Mouse (Mus musculus) thymus, postnatal 25 days (tissue): Measurements from ENCODE around the gene Clip2.
A peak's percentile ranks its signal among the peaks of the same experiment; 100 is the strongest.

Experiments
- DNase-seq: peaks from one replicate; pipeline ENCODE4 v3.0.0; 2022

Gene Clip2

DNA sequence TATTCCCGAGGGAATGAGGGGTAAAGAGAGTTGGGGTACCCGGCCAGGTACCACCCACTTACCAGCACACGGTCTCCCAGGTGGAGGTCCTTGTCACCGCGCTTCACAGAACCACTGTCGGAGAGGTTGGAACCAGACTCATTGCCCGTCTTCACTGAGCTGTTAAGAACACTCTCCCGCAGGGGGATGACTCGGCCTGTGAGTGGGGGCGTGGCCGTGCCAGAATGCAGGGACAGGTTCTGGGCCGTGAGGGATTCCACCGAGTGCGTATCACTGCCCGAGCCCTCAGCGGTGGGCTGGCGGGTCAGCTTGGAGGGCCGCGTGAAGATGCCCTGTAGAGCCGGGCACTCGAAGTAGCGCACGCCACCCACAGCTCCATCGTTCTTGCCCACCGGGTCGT is 29.7 kb downstream of the Clip2 start:
- DNase-seq, result no peak

DNA sequence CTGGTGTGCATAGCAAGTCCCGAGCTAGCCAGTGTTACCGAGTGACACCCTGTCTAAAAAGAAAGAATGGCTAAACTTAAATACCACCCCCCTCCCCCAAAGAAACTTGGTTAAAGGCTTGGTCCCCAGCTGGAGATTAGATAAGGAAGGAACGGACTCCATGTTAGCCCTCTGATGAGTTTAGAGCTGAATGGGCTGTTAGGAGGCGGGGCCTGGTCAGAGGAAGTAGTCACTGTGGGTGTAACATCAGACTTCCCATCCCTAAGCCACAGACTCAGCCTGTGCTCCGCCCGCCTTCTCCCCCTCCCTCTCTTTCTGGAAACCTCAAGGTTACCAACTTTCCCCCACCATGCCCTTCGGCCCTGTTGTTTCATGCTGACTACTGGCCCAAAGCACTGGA is 30.4 kb downstream of the Clip2 start:
- DNase-seq, result no peak

DNA sequence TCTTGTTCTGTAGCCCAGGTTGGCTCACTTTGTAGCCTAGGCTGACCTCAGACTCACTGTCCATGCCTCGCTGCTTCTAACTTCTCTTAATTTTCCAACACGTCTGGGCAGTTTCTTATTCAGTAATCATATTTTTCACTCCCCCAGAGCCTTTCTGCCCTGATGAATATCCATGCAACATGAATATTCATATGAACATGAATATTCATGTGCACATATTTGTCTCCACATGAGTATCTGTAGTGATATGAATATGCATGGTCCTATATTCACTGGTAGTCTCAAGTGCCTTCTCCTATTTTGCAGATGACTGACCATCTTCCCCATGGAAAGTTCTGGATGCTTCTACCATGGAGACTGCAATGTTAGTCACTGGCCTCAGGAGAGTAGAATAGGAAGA is 31.1 kb downstream of the Clip2 start:
- DNase-seq, result no peak

DNA sequence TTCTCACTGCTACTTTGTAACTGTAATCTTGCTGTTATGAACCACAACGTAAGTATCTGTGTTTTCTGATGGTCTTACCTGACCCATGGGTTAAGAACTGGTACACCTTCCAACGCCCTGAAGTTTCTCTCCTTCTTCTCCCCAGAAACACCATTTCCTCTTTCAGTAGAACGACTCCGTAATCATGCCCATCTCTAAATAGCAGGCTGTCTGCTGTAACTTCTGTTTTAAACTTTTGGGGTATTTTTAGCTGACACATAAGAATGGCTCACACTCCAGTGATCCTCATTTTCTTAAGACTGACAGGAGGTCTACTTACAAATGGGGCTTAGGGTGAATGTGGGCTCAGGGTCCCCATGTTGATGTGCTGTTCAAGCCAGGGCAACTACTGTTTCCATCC is 32.1 kb downstream of the Clip2 start:
- no peak for DNase-seq

DNA sequence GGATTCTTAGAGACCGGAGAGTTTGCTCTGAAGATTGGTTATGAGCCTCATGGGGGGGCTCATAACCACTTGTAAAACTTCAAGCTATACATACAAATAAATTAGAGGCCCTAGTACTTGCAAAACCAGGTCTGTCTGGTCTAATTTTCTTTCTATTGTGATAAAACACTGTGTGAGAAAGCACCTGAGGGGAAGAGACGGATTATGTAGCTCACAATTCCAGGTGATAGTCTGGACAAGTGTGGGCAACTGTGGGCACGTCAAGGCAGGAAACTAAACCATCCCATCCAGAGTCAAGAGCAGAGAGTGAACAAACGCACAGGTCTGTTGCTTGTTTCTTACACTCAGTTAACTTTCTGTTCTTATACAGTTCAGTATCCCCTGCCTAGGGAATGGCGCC is 32.8 kb downstream of the Clip2 start:
- no peak for DNase-seq

DNA sequence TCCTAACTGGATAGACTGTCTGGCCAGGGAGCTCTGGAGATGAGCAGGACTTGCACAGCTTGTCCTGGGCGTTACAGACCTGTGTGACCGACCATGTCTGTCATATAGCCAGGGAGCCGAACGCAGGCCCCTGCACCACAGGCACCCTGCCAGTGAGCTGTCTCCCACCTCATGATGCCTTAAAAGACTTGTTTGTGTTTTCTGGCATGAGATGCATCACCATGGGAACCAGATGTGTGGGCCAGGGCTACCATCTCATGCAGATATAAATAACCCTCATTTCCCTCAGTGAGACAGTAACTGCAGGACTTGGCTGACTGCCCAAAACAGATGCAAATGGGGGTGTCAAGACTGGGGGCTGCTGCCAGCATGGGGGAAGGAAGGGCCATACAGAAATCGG is 40.1 kb downstream of the Clip2 start:
- no peak for DNase-seq

DNA sequence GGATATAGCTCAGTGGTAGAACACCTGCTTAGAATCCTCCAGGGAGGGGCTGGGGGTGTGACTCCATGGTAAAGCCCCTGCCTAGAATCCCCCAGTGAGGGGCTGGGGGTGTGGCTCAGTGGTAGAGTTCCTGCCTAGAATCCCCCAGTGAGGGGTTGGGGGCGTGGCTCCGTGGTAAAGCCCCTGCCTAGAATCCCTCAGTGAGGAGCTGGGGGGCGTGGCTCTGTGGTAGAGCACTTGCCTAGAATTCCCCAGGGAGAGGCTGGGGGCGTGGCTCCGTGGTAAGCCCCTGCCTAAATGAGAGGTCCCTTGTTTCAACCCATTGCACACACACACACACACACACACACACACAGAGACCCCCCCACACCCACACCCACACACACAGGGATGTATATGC is 42.0 kb downstream of the Clip2 start:
- DNase-seq, result no peak

DNA sequence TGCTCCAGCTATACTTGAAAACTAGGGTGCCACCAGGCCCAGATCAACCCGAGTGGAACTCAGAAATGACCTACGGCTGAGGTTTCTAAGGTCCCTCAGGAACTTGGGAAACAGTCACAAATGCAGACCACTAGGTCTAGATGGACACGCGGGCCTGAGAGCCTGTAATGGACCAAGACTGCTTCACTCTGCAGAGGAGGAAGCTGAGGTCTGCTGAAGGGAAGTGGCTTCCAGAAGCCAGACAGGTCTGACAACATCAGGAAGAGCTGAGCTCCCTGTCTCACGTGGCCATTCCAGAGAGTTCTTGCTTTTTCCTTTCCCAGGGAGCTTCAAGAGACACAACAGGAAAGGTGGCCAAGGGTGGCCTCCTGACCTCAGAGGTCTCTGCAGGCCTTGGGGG is 43.3 kb downstream of the Clip2 start:
- DNase-seq, result no peak

DNA sequence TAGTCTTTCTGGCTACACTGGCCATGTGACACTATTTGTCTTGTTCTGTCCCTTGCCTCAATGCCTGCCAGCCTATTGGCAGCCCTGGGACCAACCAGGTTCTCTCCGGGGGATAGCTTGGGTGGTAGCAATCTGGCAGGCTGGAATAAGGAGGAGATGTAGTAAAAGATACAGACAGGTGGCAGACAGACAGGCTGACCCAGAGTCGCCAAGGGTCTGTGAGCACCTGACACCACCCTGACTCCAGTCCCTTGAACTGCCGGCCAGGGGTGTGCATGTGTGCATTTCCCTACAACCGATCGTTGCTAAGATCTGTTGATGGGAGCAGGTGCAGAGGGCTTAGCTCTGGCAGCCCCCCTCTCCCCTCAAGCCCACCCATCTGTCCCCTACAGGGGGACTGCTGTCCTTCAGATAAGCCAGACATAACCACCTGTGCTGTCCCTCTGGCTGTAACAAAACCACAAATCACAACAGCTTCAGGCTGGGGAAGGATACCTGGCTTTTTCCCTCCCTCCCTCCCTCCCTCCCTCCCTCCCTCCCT is 44.3 kb downstream of the Clip2 start:
- DNase-seq, result no peak

DNA sequence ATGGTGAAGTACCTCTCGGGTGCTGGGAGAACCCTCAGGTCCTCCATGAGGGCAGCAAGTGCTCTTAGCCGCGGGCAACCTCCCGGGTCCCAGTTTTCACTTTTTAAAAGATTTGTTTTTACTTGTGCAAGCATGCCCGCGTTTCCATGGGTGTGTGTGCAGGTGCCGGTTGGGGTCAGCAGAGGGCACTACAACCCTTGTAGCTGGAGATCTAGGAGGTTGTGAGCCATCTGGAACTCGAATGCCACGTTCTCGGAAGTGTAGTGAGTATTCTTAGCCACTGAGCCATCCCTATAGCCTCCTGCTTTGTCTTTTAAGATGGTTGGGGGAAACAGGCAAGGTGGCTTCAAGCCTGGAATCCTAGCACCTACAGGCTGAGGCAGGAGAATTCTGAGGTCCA is 44.9 kb downstream of the Clip2 start:
- peak; percentile 80 for DNase-seq

DNA sequence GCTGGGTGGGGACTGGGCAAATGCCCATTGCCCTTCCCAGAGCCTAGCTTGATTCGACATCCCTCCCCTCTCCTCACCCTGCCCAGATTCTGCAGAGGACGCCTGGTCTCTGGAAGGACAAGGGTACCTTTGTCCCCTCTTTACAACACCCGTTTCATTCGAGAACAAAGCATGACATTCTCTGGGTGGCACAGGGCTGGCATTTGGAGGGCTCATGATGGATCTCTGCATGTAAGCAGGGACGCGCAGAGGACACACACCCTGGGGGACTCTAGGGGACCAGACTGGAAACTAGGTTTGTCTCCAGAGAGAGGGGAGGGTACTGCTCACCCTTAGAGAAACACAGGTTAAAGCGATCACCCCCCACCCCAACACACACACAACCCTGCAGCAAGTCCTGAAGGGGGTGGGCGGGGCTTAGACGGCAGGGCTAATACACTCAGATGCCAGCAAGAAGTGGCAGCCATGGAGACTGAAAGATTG is 46.4 kb downstream of the Clip2 start:
- DNase-seq, result no peak

DNA sequence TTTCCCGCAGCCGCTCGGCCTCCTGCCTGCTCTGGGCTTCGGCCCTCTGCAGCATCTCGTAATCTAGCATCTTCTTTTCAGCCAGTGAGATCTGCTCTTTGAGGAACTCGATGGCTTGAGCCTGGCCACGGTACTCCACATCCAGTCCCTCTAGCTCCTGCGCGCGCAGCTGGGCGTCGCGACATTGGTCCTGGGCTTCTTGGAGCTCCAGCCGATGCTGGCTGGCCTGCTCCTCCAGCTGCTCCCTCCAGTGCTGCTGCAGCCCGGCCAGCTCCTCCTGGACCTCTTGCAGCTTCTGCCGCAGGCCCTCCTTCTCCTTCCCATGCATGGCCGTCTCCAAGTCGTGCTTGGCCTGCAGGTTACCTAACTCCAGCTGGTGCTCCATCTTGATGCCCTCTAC is 49.6 kb downstream of the Clip2 start:
- DNase-seq, result no peak

DNA sequence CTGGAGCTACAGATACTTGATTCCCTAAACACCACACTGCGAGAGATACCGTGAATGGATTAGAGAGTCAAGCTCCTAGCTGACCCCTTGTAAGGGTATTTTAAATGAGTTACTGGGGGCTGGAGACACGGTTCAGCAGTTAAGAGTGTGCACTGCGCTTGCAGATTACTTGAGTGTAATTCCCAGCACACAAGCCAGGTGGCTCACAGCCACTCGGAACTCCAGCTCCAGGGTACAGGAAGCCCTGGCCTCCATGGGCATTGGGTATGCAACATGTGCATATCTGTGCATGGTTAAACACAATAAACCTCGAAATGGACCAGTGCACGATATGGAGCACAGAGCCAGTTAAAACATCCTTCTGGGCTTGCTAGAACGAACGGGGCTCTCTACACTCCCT is 50.8 kb downstream of the Clip2 start:
- no peak for DNase-seq

DNA sequence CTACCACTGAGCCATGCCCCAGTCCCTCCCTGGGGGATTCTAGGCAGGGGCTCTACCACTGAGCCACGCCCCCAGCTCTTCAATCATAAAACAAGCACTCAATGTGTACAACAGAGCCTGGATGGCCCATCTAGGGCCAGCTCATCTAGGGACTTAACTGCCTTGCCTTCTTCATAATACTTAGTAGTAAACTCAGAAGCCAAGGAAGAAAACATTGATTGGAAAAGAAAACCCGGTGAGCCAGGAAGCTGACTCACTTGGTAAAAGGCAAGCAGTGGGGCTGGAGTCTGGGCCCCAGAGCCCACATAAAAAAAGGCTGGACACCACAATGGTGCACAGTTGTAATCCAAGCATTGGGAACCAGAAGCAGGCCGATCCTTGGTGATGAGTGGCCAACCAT is 51.6 kb downstream of the Clip2 start:
- DNase-seq, result no peak

DNA sequence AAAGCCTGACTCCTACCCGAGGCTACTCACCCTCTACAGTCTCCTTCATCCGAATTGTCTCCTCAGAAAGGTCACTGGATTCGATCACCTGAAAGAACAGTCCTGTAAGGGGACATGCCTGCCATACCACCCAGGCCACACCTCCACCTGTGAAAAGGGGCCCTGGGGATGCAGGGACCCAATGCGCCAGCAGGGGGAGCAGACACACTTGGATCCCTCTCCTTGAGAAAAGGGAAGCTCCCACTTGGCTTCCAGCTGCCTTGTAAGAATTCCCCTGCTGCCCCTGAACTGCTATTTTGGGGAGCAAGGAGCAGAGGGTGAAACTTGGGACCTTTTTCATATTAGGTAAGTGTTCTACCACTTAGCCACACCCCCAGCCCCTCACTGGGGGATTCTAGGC is 52.2 kb downstream of the Clip2 start:
- DNase-seq, result peak; percentile 63

DNA sequence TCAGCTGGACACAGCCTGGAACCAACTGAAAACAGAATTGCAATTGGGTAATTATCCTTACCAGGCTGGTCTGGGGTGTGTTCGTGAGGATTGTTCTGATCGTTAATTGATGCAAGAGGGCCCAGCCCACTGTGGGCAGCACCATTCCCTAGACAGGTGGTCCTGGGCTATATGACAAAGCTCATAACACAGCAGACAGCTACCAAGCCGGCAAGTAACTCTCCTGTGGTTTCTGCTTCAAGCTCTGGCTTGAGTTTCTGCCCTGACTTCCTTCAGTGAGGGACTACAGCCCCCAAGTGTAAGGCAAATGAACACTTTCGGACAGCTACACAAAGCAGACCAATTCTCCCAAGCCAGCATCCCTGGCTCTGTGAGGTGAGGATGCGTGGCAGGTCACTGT is 55.2 kb downstream of the Clip2 start:
- no peak for DNase-seq

DNA sequence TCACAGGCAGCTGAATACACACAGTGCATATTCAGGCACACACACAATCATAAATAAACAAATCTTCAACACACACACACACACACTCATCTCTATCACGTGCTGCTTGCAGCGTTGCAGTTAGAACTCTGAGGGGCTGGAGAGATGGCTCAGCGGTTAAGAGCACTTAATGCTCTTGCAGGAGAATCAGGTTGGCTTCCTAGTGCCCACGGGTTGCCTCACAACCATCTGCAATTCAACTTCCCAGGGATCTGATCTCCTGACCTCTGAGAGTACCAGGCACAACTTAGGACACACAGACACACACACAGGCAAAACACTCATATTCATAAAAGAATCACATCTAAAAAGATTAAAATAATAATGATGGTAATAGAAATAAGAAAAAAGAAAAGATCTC is 56.4 kb downstream of the Clip2 start:
- DNase-seq, result no peak

DNA sequence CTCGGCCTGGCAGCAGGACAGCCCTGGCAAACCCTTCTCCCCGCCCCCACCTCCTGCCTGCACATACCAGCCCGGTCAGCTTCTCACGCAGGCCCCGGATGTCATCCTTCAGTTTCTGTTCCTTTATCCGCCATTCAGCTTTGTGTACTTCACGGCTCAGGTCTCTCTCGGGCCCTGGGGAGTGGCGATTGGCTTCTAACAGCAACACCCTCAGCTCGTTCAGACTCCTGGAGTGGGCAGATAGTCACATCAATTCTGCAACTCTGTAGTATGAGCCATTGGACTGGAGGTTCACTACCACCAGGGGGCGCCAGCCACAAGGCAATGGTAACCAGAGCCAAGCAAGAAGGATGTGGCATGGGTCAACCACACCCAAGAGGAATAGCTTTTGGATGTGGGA is 58.1 kb downstream of the Clip2 start:
- peak; percentile 88 for DNase-seq

DNA sequence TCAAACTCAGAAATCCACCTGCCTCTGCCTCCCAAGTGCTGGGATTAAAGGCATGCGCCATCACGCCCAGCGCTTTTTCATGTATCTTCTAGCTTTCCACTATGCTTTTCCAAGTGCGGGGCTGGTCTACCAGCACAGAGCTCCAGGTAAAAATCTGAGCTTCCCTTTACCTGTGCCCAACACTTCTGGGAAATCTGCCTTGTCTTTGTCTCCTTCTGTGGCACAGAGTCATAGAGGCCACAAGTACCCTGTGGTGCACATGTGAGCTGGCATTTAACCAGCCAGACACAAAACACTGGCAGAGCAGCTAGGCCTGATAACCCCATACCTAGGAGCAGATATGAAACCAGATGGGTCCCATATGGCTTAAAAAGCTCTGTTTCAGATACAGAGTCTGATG is 59.3 kb downstream of the Clip2 start:
- no peak for DNase-seq

DNA sequence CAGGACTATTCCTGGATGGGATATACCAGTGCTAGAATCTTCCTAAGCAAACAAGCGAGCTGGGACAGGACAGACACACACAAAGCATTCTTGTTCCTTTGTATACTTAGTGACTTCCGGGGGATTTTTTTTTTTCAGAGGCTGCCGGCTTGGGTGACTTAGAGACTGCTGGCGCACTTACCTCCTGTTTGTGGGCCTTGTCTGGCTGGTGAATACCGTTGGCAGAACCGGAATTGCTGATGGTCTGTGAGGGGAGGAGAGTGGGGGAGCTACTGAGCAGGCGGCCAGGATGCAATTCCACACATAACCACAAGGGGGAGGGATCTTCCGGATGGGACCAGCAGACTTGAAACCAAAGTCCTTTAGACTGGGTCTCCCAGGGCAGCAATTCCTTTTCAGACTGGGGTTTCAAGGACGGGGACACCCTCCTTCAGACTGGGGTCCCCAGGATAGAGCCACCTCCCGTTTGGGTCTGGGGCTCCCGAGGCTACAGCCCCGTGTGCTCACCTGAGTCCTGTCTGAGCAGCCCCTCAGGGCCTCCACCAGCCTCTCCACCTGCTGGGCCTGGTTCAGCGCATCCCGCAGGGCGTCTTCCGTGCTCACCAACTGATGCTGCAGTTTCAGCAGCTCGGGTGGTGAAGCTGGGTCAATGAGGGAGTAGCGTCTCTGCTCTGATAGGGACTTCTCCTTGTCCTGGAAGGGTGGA is 60.4 kb downstream of the Clip2 start:
- DNase-seq, result peak; percentile 92

DNA sequence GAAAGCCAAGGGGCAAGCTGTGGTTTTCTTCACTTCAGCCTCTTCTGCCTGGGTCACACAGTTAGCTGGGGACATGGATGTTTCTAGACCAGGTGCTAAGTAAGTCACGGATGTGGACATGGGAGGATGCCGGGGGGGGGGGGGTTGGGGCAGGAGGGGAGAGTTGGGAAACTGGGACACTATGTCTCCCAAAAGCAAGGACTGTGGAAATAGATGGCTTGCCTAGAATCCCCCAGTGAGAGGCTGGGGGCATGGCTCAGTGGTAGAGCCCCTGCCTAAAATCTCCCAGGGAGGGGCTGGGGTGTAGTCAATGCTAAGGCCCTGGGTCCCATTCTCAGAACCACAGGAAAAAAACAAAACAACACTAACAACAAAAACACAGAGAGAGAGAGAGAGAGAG is 61.0 kb downstream of the Clip2 start:
- DNase-seq, result no peak

DNA sequence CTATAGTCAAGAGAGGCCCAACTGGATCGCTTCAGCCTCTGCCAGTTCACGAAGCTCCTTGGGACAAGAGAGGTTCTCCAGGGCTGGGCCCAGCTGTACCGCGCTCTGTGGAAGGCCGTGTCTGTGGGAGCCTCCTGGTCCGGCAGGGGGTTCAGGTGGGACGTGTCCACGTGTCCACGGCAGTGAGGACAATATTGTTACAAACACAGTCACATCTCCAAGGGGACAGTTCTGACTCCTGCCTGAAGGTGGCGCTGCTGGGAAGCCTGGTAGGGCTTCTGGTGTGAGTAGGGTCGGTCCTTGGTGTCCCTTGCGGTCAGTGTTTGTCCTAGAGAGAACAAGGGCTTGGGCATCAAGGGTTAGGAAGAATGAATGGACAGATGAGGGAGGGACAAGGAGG is 61.8 kb downstream of the Clip2 start:
- peak; percentile 50 for DNase-seq

DNA sequence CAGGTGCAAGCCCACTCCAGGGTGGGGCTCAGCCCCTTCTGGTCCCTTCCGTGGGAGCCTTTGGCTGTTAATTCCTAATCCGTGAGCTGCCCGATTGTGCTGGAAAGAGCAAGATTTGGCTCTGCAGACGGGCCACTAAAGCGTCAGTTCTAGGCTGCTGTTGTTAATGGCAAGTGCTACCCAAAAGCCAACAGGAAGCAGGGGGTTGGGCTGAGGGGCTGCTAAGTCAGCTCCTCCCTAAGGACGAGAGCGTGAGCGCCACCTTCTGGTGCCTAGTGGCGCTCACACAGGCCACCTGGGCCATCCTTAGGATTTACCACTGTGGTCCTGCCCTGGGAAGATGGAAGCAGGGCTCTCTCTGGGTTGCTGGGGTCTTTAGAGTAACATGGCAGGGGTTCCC is 62.7 kb downstream of the Clip2 start:
- peak; percentile 86 for DNase-seq

DNA sequence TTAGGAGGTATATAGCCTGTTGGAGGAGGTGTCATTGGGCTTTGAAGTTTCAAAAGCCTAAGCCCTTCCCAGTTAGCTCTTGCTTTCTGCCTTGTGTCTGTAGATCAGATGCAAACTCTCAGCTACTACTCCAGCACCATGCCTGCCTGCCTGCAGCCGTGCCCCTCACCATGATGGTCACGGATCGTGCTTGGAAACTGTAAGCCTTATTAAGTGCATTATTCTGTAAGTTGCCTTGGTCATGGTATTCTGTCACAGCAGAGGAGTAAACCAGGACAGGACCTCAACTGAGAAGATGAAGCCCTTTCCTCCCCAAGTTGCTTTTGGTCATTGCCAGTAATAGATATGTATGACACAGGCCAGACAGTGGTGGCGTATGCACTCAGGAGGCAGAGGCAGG is 63.6 kb downstream of the Clip2 start:
- no peak for DNase-seq

DNA sequence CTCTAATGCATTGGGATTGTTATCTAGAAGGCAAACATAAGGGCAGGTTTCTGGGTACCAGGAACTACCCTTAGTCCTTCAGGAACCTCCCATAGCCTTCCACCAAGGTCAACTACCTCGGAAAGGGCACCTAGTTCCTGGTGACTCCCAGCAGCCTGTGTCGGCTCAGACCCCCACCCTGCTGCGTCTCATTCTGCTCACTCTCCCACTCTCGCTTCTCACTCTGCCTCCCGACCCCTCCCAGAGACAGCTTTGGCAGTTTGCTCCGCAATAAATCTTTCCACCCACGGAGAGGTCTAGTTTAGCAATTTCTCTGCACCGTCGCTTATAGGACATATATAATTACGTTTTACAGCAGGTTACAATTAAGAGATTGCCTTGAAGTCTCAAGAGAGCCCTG is 64.2 kb downstream of the Clip2 start:
- no peak for DNase-seq
